23 mouse cellular contexts compared by ENCODE assay signal in genomic region chr5:123222346-123223050, GRCm38 (mm10). TPM values are rescaled to one million over a fixed set of nuclear protein-coding genes. Genes with fewer than 3 reads are reported as not detected.
DNase-seq lines count a peak whose midpoint lies in the region; ATAC-seq and TF ChIP-seq lines count a peak whose summit lies in the region.
"Not testable (repeated sequence)": the region's sequence is repeated elsewhere in the genome, so short reads cannot be mapped to it uniquely, and the experiment has no call there.
"Had no signal": no experiment of that assay in that cellular context is flagged by ENCODE, and none has a peak within 500 bp of the region (broad histone marks: within the 10 kb centered on the region; RNA-seq: fewer than 3 reads in every experiment).

No protein-coding gene starts in this region.

- DNase-seq in heart, adult 11 months = peak; percentile 52
- DNase-seq in liver, embryonic 11.5 days (ENCODE audit: low spot score); liver, embryonic 14.5 days (ENCODE audit: low read depth in 3 of 3, low spot score in 3 of 3): not testable (repeated sequence)
- peak; percentile 10 for DNase-seq in liver, postnatal 0 days

- ATAC-seq in erythroblast, adult 5-6 weeks (replicated peaks; ENCODE audit: low FRiP score, poor library complexity, severe bottlenecking) = peak; percentile 62
- ATAC-seq in liver, embryonic 11.5 days (replicated peaks; ENCODE audit: low FRiP score) = peak; percentile 89
- ATAC-seq in liver, embryonic 14.5 days (ENCODE audit: insufficient read depth) = peak; percentile 85
- ATAC-seq in liver, postnatal 0 days = peak; percentile 72
- ATAC-seq in megakaryocyte-erythroid progenitor cell, adult 5-6 weeks (replicated peaks; ENCODE audit: low FRiP score, low TSS enrichment, poor library complexity, severe bottlenecking) = peak; percentile 95

- not testable (repeated sequence) for H3K4me1 ChIP-seq in liver, embryonic 11.5 days (replicated peaks; ENCODE audit: control insufficient read depth, insufficient read depth, low read length)
- peaks cover 14 to 18% of the 10 kb centered on the region in 2 experiments for H3K4me1 ChIP-seq in liver, embryonic 14.5 days (replicated peaks; ENCODE audit: control insufficient read depth in 2 of 2, insufficient read depth in 2 of 2, low read length in 1 of 2)
- peaks cover 20% of the 10 kb centered on the region for H3K4me1 ChIP-seq in liver, postnatal 0 days (ENCODE audit: insufficient read depth)

- H3K36me3 ChIP-seq in liver, embryonic 11.5 days (ENCODE audit: control insufficient read depth, insufficient read depth, low read length); liver, embryonic 14.5 days (replicated peaks; ENCODE audit: control insufficient read depth, insufficient read depth, low read depth); liver, postnatal 0 days (replicated peaks; ENCODE audit: insufficient read depth, low read length): not testable (repeated sequence)

- TF ChIP-seq CTCF in liver, embryonic 14.5 days (IDR thresholded peaks at IDR 0.05; ENCODE audit: low read depth); liver, postnatal 0 days (IDR thresholded peaks at IDR 0.05; ENCODE audit: low read depth): not testable (repeated sequence)

- TF ChIP-seq EP300 in liver, embryonic 14.5 days (IDR thresholded peaks at IDR 0.05; ENCODE audit: low read depth); liver, postnatal 0 days (IDR thresholded peaks at IDR 0.05; ENCODE audit: low read depth): not testable (repeated sequence)

- H3K4me3 ChIP-seq in liver, embryonic 11.5 days (ENCODE audit: low read depth, low read length); liver, embryonic 14.5 days (ENCODE audit: insufficient read depth in 1 of 2, low read depth in 2 of 2, low read length in 2 of 2); liver, postnatal 0 days (ENCODE audit: low read depth, low read length): not testable (repeated sequence)

- not testable (repeated sequence) for H3K27me3 ChIP-seq in liver, embryonic 11.5 days (replicated peaks; ENCODE audit: control insufficient read depth, insufficient read depth, low read length); liver, embryonic 14.5 days (ENCODE audit: control insufficient read depth, insufficient read depth, low read length); liver, postnatal 0 days (ENCODE audit: insufficient read depth, low read length)

- peak overlapping the region; percentile 34; the same call in 1 of the 2 replicates for H3K4me2 ChIP-seq in liver, embryonic 11.5 days
- H3K4me2 ChIP-seq in liver, embryonic 14.5 days (ENCODE audit: low read depth) = peak overlapping the region; percentile 55
- H3K4me2 ChIP-seq in liver, postnatal 0 days (ENCODE audit: low read depth, low read length) = peak overlapping the region; percentile 44; the same call in 1 of the 2 replicates

- WGBS in liver, embryonic 11.5 days = 59% methylated on average over 3 of the region's 5 CpGs
- WGBS in liver, embryonic 14.5 days (ENCODE audit: insufficient replicate concordance) = 27% methylated on average over 3 of the region's 5 CpGs
- WGBS in liver, postnatal 0 days (ENCODE audit: insufficient replicate concordance) = 50% methylated on average over 3 of the region's 5 CpGs

- not testable (repeated sequence) for H3K9me3 ChIP-seq in liver, embryonic 11.5 days (ENCODE audit: control insufficient read depth, low read length); liver, embryonic 14.5 days (ENCODE audit: control insufficient read depth, low read length); liver, postnatal 0 days (ENCODE audit: low read length)

- H3K27ac ChIP-seq in liver, embryonic 11.5 days (ENCODE audit: low read depth, low read length) = peak overlapping the region; percentile 87
- peak overlapping the region; percentile 90 for H3K27ac ChIP-seq in liver, embryonic 14.5 days
- peak overlapping the region; percentile 94 for H3K27ac ChIP-seq in liver, postnatal 0 days (ENCODE audit: low read depth)

- H3K9ac ChIP-seq in liver, embryonic 11.5 days (ENCODE audit: low read depth, low read length); liver, postnatal 0 days (replicated peaks): not testable (repeated sequence)
- H3K9ac ChIP-seq in liver, embryonic 14.5 days (replicated peaks) = peak overlapping the region; percentile 53

RNA-seq across cellular contexts. Expression of gene Wdr66, which starts 29.4 kb away (rescaled TPM):
- total RNA-seq in erythroblast, adult 5-6 weeks (2015; ENCODE audit: low replicate concordance) = 0.84 and 11.9 TPM in 2 replicates
- 0.42 and 2.4 TPM in 2 replicates for total RNA-seq in erythroblast, adult 5-6 weeks (2017; ENCODE audit: low replicate concordance)
- polyA plus RNA-seq in liver, embryonic 11.5 days (2014; fragmentation: Nextera tagmentation; extraction: Ambion mirVana) = 0.12 and 0.40 TPM in 2 replicates
- polyA plus RNA-seq in liver, embryonic 14.5 days (2012; rRNA removed) = 0.11 and 0.16 TPM in 2 replicates
- polyA plus RNA-seq in liver, embryonic 14.5 days (2014; fragmentation: Nextera tagmentation; extraction: Ambion mirVana) = 0.10 TPM in 1 of 2 replicates, not detected in the other
- 0.06 and 0.21 TPM in 2 replicates for polyA plus RNA-seq in liver, postnatal 0 days (2015; fragmentation: Nextera tagmentation; extraction: Ambion mirVana)
- not detected in 2 replicates for total RNA-seq in megakaryocyte-erythroid progenitor cell, adult 5-6 weeks (2014; fragmentation: Nextera tagmentation)
- 0.28 TPM in 1 of 2 replicates, not detected in the other for total RNA-seq in megakaryocyte-erythroid progenitor cell, adult 5-6 weeks (2017)

RNA-seq across cellular contexts. Expression of gene Hpd, which starts 40.0 kb away (rescaled TPM):
- not detected in 2 replicates for total RNA-seq in erythroblast, adult 5-6 weeks (2015; ENCODE audit: low replicate concordance)
- not detected in 2 replicates for total RNA-seq in erythroblast, adult 5-6 weeks (2017; ENCODE audit: low replicate concordance)
- polyA plus RNA-seq in liver, embryonic 11.5 days (2014; fragmentation: Nextera tagmentation; extraction: Ambion mirVana) = 2.5 and 3.5 TPM in 2 replicates
- 28.7 and 29.2 TPM in 2 replicates for polyA plus RNA-seq in liver, embryonic 14.5 days (2012; rRNA removed)
- 26.7 and 37.0 TPM in 2 replicates for polyA plus RNA-seq in liver, embryonic 14.5 days (2014; fragmentation: Nextera tagmentation; extraction: Ambion mirVana)
- polyA plus RNA-seq in liver, postnatal 0 days (2015; fragmentation: Nextera tagmentation; extraction: Ambion mirVana) = 638 and 713 TPM in 2 replicates
- total RNA-seq in megakaryocyte-erythroid progenitor cell, adult 5-6 weeks (2014; fragmentation: Nextera tagmentation) = not detected in 2 replicates
- total RNA-seq in megakaryocyte-erythroid progenitor cell, adult 5-6 weeks (2017) = not detected in 2 replicates
- total RNA-seq: gastrocnemius, postnatal 25 days; heart, adult 8-10 months; heart, postnatal 25 days had no signal
- polyA plus RNA-seq: activated CD4-positive, CD25-positive, alpha-beta regulatory T cell, adult 4 months; brain, embryonic 14.5 days; C2C12; CD4-positive, CD25-positive, alpha-beta regulatory T cell, adult 4 months; embryonic facial prominence, embryonic 11.5 days; embryonic facial prominence, embryonic 14.5 days; forebrain, embryonic 12.5 days; forebrain, embryonic 15.5 days; heart, embryonic 11.5 days; heart, embryonic 14.5 days; heart, postnatal 0 days; hindbrain, embryonic 10.5 days; hindbrain, embryonic 13.5 days; hindbrain, embryonic 16.5 days had no signal

RNA-seq across cellular contexts. Expression of gene Psmd9, which starts 53.3 kb away (rescaled TPM):
- total RNA-seq in erythroblast, adult 5-6 weeks (2015; ENCODE audit: low replicate concordance) = 6.9 and 25.5 TPM in 2 replicates
- 13.8 and 28.7 TPM in 2 replicates for total RNA-seq in erythroblast, adult 5-6 weeks (2017; ENCODE audit: low replicate concordance)
- polyA plus RNA-seq in liver, embryonic 11.5 days (2014; fragmentation: Nextera tagmentation; extraction: Ambion mirVana) = 103 TPM in 2 replicates
- polyA plus RNA-seq in liver, embryonic 14.5 days (2012; rRNA removed) = 17.4 and 26.6 TPM in 2 replicates
- 51.4 and 55.1 TPM in 2 replicates for polyA plus RNA-seq in liver, embryonic 14.5 days (2014; fragmentation: Nextera tagmentation; extraction: Ambion mirVana)
- 116 and 120 TPM in 2 replicates for polyA plus RNA-seq in liver, postnatal 0 days (2015; fragmentation: Nextera tagmentation; extraction: Ambion mirVana)
- 89.8 and 96.1 TPM in 2 replicates for total RNA-seq in megakaryocyte-erythroid progenitor cell, adult 5-6 weeks (2014; fragmentation: Nextera tagmentation)
- 36.0 and 41.0 TPM in 2 replicates for total RNA-seq in megakaryocyte-erythroid progenitor cell, adult 5-6 weeks (2017)

Comparison
In these comparisons a context has a peak if more than half of its experiments do, and no peak if none do; other contexts are left out.
1. RNA of gene Hpd, which starts 40.0 kb away (polyA plus RNA-seq): 638 to 713 TPM in liver, postnatal 0 days; 26.7 to 37.0 TPM in liver, embryonic 14.5 days and 2.5 to 3.5 TPM in liver, embryonic 11.5 days; every median in the first group is over 10 times any median in the second.
2. Peak in every context shown above with its lines, with median percentiles within 50 percentile points of each other: ATAC-seq, H3K27ac ChIP-seq and H3K4me2 ChIP-seq.